Mouse (Mus musculus) heart, embryonic 15.5 days (tissue): ENCODE measurements at regions not wholly inside any gene's neighbourhood (a gene's known extent, or its start where the extent isn't known, plus 50 kb on each side); places are given as distances from the start of the nearest gene placed in this dataset.

ENCODE experiments used
- ATAC-seq: fragments of 200-750 bp; cut with Nextera tagmentation; replicated peaks from 2 replicates; pipeline ENCODE4 v1.8.0; 2017; ENCODE audit warnings: low read depth, moderate TSS enrichment; ENCODE audit not compliant: insufficient number of reproducible peaks, insufficient read depth, low FRiP score
- H3K27ac ChIP-seq: fragments of 300-500 bp; sonication (generic); 2 replicates; pipeline ENCODE4 v1.5.1; 2015; ENCODE audit warnings: mild to moderate bottlenecking, inconsistent platforms
- H3K27me3 ChIP-seq: fragments of 300-500 bp; sonication (generic); 2 replicates; pipeline ENCODE4 v1.6.1; 2015; ENCODE audit warnings: inconsistent platforms
- H3K36me3 ChIP-seq: fragments of 300-500 bp; sonication (generic); 2 replicates; pipeline ENCODE4 v1.6.1; 2015; ENCODE audit warnings: mild to moderate bottlenecking, inconsistent platforms
- H3K4me1 ChIP-seq: fragments of 300-500 bp; sonication (generic); replicated peaks from 2 replicates; pipeline ENCODE4 v1.6.1; 2015; ENCODE audit warnings: inconsistent platforms
- H3K4me2 ChIP-seq: fragments of 300-500 bp; sonication (generic); 2 replicates; pipeline ENCODE4 v1.6.1; 2015; ENCODE audit warnings: inconsistent platforms, mild to moderate bottlenecking, moderate library complexity
- H3K4me3 ChIP-seq: fragments of 300-500 bp; sonication (generic); 2 replicates; pipeline ENCODE4 v1.5.1; 2015; ENCODE audit warnings: mild to moderate bottlenecking, inconsistent platforms
- H3K9ac ChIP-seq: fragments of 300-500 bp; sonication (generic); 2 replicates; pipeline ENCODE4 v1.6.1; 2015; ENCODE audit warnings: mild to moderate bottlenecking, inconsistent platforms
- H3K9me3 ChIP-seq: fragments of 300-500 bp; sonication (generic); replicated peaks from 2 replicates; pipeline ENCODE4 v1.6.1; 2016; ENCODE audit warnings: inconsistent platforms
- WGBS: fragments of 180-500 bp; shearing (Covaris S2); methylation state at CpG from one replicate; pipeline ENCODE4 v1.1.7; 2015; ENCODE audit warnings: mixed read lengths; 5-methylcytosine and 5-hydroxymethylcytosine counted together

DNA sequence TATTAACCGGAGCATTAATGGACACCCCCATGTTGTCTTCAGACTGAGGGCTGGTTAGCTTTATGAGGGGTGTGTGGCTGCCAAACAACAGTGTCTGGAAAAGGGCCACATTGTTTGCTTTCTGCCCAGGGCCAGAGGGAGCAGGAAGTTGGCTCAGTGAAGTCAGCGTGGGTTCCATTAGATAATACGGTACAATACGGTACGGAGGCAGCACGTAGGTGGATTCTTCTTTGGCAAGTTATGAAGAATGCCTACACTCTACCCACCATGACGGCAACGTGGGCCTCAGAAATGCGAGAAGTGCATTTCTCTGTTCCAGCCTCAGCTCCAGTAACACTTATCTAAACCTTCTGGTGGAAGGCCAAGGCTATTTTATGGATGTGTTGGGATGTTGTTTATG, 108.2 kb downstream of the Gm10260 start:
- 84% methylated on average over 9 of the region's 9 CpGs for WGBS
- no peak overlapping the region for H3K27ac ChIP-seq
- H3K9ac ChIP-seq: no peak overlapping the region

GRCm38 (mm10) chr13:97651761-97652160, 108.7 kb downstream of the Gm10260 start:
- Histone ChIP-seq H3K4me3 (no peak overlapping the region), H3K27me3 (no peaks in the 10 kb centered on the region), H3K9me3 (no peaks in the 10 kb centered on the region), H3K4me2 (no peak overlapping the region), H3K36me3 (no peaks in the 10 kb centered on the region), H3K4me1 (no peaks in the 10 kb centered on the region), H3K9ac (no peak overlapping the region), H3K27ac (no peak overlapping the region)
- 67% methylated on average over 9 of the region's 9 CpGs for WGBS
- ATAC-seq: no peak

More for the DNA sequence above, 108.2 kb downstream of the Gm10260 start:
- no peak; the same call in 1 of the 2 replicates for ATAC-seq
- Histone ChIP-seq H3K4me2 (no peak overlapping the region), H3K9me3 (no peaks in the 10 kb centered on the region), H3K4me3 (no peak overlapping the region), H3K27me3 (no peaks in the 10 kb centered on the region), H3K36me3 (no peaks in the 10 kb centered on the region), H3K4me1 (no peaks in the 10 kb centered on the region)

DNA sequence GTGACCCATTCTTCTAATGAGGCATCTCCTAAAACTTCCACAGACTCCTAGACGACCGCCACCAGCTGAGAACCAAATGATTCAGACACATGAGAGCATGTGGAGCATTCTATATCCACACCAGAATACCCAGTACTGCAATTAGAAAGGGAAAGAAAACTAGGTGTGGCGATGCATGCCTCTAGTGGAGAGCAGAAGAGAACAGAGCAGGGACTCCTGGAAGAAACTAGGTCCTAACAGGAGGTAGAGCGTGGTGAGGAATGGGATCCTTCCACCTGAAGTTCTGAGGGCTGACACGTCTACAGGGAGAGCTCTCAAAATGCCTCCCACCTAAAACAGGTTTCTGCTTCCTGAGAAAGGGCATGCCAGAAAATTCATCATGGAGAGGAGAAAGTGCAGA, 109.3 kb downstream of the Gm10260 start:
- peaks cover 5% of the 10 kb centered on the region for H3K4me1 ChIP-seq
- no peaks in the 10 kb centered on the region for H3K36me3 ChIP-seq
- H3K9ac ChIP-seq: no peak overlapping the region
- H3K27me3 ChIP-seq: no peaks in the 10 kb centered on the region
- H3K4me2 ChIP-seq: no peak overlapping the region
- H3K27ac ChIP-seq: no peak overlapping the region
- WGBS: 86% methylated on average over 5 of the region's 5 CpGs
- no peak for ATAC-seq
- H3K4me3 ChIP-seq: no peak overlapping the region
- no peaks in the 10 kb centered on the region for H3K9me3 ChIP-seq

GRCm38 (mm10) chr13:97650191-97650590, 110.2 kb downstream of the Gm10260 start:
- WGBS: 88% methylated on average over 2 of the region's 2 CpGs
- no peak overlapping the region for H3K27ac ChIP-seq
- ATAC-seq: no peak

GRCm38 (mm10) chr13:97647486-97647885, 112.9 kb downstream of the Gm10260 start:
- Histone ChIP-seq H3K27ac (no peak overlapping the region), H3K36me3 (no peaks in the 10 kb centered on the region), H3K9ac (no peak overlapping the region), H3K27me3 (no peaks in the 10 kb centered on the region), H3K4me3 (no peak overlapping the region), H3K4me1 (peaks cover 20% of the 10 kb centered on the region), H3K4me2 (no peak overlapping the region), H3K9me3 (no peaks in the 10 kb centered on the region)
- ATAC-seq: no peak
- 72% methylated on average over 4 of the region's 4 CpGs for WGBS

More at GRCm38 (mm10) chr13:97650191-97650590, 110.2 kb downstream of the Gm10260 start:
- no peaks in the 10 kb centered on the region for H3K9me3 ChIP-seq
- H3K4me1 ChIP-seq: peaks cover 14% of the 10 kb centered on the region
- no peak overlapping the region for H3K9ac ChIP-seq
- no peaks in the 10 kb centered on the region for H3K36me3 ChIP-seq
- H3K4me3 ChIP-seq: no peak overlapping the region
- no peaks in the 10 kb centered on the region for H3K27me3 ChIP-seq
- H3K4me2 ChIP-seq: no peak overlapping the region

DNA sequence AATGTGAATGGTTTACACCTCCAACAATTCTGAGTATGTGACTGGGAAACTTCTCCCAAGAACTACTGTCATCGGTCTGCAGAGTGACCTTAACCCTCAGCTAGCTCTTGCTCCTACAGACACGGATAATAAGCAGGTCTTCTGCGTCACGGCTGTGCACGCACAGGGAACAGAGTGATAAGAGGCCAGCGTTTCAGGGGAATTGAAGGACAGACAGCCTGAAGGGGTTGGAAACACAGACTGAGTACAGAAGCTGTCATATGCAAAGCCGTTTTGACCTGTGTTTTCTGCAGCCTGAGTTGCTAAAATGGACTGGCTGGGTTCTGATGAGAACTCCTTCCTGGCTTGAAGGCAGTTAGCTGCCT, 114.4 kb downstream of the Gm10260 start:
- peak; percentile 56 for ATAC-seq
- H3K36me3 ChIP-seq: no peaks in the 10 kb centered on the region
- no peak overlapping the region for H3K9ac ChIP-seq
- peak overlapping the region; percentile 46 for H3K4me2 ChIP-seq
- 23% methylated on average over 7 of the region's 7 CpGs for WGBS
- no peaks in the 10 kb centered on the region for H3K27me3 ChIP-seq
- no peak overlapping the region for H3K4me3 ChIP-seq
- peaks cover 20% of the 10 kb centered on the region for H3K4me1 ChIP-seq
- no peaks in the 10 kb centered on the region for H3K9me3 ChIP-seq
- peak overlapping the region; percentile 65 for H3K27ac ChIP-seq

- H3K9me3 ChIP-seq: no peaks in the 10 kb centered on the region
- 31% methylated on average over 15 of the region's 15 CpGs for WGBS
- H3K4me1 ChIP-seq: peaks cover 27% of the 10 kb centered on the region
- H3K36me3 ChIP-seq: no peaks in the 10 kb centered on the region
- peak overlapping the region; percentile 46 for H3K4me2 ChIP-seq
- no peaks in the 10 kb centered on the region for H3K27me3 ChIP-seq
- no peak overlapping the region for H3K9ac ChIP-seq
- ATAC-seq: peak; percentile 54
- peak overlapping the region; percentile 65 for H3K27ac ChIP-seq
- H3K4me3 ChIP-seq: no peak overlapping the region
Observed at GRCm38 (mm10) chr13:97645107-97646020, 115.1 kb downstream of the Gm10260 start.

DNA sequence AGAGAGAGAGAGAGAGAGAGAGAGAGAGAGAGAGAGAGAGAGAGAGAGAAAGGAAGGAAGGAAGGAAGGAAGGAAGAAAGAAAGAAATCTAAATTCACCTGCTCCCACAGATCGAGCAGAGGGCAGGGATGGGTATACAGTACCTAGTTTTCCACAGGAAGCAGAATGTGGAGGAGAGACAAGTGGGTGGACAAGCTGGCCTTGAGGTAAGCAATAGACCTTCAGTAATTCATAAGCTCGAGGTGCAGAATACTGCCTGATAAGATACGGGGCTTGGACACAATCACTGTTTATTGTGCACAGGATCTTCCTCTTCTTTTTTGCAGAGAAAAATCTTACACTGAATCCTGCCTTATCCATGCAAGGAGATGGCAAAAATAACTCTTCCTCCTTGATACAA, 120.2 kb downstream of the Gm10260 start:
- H3K9me3 ChIP-seq: no peaks in the 10 kb centered on the region
- H3K9ac ChIP-seq: no peak overlapping the region
- peaks cover 18% of the 10 kb centered on the region for H3K4me1 ChIP-seq
- no peaks in the 10 kb centered on the region for H3K27me3 ChIP-seq
- WGBS: 23% methylated on average over 3 of the region's 3 CpGs
- ATAC-seq: no peak
- no peak overlapping the region for H3K27ac ChIP-seq
- no peak overlapping the region for H3K4me2 ChIP-seq
- no peak overlapping the region for H3K4me3 ChIP-seq
- no peaks in the 10 kb centered on the region for H3K36me3 ChIP-seq

DNA sequence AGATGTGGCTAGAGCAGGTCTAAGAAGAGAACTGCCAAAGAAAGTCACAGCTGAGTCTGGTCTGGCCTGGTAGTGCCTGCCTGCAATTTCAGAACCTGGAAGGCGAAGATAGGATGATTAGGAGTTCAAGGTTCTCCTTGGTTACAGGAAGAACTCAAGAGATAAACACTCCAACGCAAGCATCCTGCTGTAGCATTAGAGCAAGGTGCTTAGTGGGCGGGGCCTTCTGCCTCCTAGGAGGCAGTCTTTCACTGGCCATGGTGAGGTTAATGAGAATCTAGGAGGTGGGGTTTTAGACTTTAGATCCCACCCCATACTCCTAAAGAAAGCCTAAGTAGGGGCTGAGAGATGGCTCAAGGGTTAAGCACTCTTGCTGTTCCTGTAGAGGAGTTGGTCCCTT, 120.8 kb downstream of the Gm10260 start:
- 69% methylated on average over 3 of the region's 3 CpGs for WGBS
- no peak overlapping the region for H3K27ac ChIP-seq
- no peaks in the 10 kb centered on the region for H3K9me3 ChIP-seq
- no peaks in the 10 kb centered on the region for H3K27me3 ChIP-seq
- H3K4me3 ChIP-seq: no peak overlapping the region
- ATAC-seq: no peak
- no peaks in the 10 kb centered on the region for H3K36me3 ChIP-seq
- H3K4me2 ChIP-seq: no peak overlapping the region
- no peak overlapping the region for H3K9ac ChIP-seq
- H3K4me1 ChIP-seq: peaks cover 12% of the 10 kb centered on the region

DNA sequence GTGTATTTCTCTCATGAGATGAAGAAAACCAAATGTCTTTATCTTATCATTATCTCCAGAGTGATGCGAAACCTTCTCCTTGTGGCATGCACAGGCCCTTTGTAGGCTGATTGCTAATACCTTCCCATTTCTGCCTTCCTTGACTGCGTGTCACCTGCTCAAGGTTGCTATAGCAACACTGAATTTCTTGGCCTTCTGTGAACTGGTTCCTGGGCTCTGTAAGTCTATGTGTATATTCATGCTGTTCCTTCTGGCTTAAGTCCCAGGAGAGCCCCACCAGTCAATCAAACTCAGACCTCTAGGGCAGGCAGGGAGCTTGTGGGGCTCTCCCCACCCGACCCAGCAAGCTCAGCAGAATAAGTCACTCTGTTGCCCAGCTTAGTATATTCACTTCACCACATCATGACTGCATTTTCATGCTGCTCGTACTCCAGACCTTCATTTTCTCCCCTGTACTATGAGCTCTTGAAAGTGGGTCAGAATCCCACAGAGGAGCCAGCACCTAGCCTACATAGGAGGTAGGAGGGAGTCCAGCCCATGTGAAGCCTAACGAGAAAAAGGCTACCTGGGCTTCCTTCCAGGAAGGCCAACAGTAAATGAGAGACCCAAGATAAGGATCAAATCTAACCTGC, 121.9 kb downstream of the Gm10260 start:
- H3K4me3 ChIP-seq: no peak overlapping the region
- no peak overlapping the region for H3K9ac ChIP-seq
- no peaks in the 10 kb centered on the region for H3K27me3 ChIP-seq
- no peaks in the 10 kb centered on the region for H3K9me3 ChIP-seq
- H3K27ac ChIP-seq: no peak overlapping the region
- no peaks in the 10 kb centered on the region for H3K36me3 ChIP-seq
- no peak overlapping the region for H3K4me2 ChIP-seq
- H3K4me1 ChIP-seq: peaks cover 11% of the 10 kb centered on the region
- ATAC-seq: no peak
- 74% methylated on average over 5 of the region's 5 CpGs for WGBS

- no peak for ATAC-seq
- Histone ChIP-seq H3K27me3 (no peaks in the 10 kb centered on the region), H3K4me2 (no peak overlapping the region), H3K27ac (no peak overlapping the region), H3K9me3 (no peaks in the 10 kb centered on the region), H3K36me3 (no peaks in the 10 kb centered on the region), H3K4me3 (no peak overlapping the region), H3K9ac (no peak overlapping the region), H3K4me1 (peaks cover 11% of the 10 kb centered on the region)
- 91% methylated on average over 6 of the region's 6 CpGs for WGBS
Observed at GRCm38 (mm10) chr13:97637506-97637905, 122.9 kb downstream of the Gm10260 start.
